Mouse (Mus musculus) kidney, postnatal 0 days (tissue): ENCODE data around the gene Dop1a. TPM values are rescaled to one million over a fixed set of nuclear protein-coding genes. Genes with fewer than 3 reads are reported as not detected.

Experiments
- ATAC-seq: fragments of 200-750 bp; cut with Nextera tagmentation; replicated peaks from 2 replicates; pipeline ENCODE4 v1.8.0; 2017; ENCODE audit warnings: low read depth, moderate number of reproducible peaks, moderate TSS enrichment, moderate library complexity; ENCODE audit not compliant: low FRiP score
- DNase-seq: peaks from one replicate; pipeline ENCODE4 v3.0.0-alpha.2; 2016; ENCODE audit warnings: low spot score
- H3K27ac ChIP-seq: fragments of 300-500 bp; sonication (generic); 2 replicates; pipeline ENCODE4 v1.5.1; 2014; ENCODE audit warnings: mild to moderate bottlenecking
- H3K27me3 ChIP-seq: fragments of 300-500 bp; sonication (generic); 2 replicates; pipeline ENCODE4 v1.6.1; 2014; ENCODE audit warnings: low read length, mixed read lengths; ENCODE audit not compliant: insufficient read depth
- H3K36me3 ChIP-seq: fragments of 300-500 bp; sonication (generic); 2 replicates; pipeline ENCODE4 v1.6.1; 2014; ENCODE audit warnings: low read length, mixed read lengths; ENCODE audit not compliant: insufficient read depth
- H3K4me1 ChIP-seq: fragments of 300-500 bp; sonication (generic); replicated peaks from 2 replicates; pipeline ENCODE4 v1.6.1; 2014; ENCODE audit warnings: antibody characterized with exemption, low read length, mixed read lengths; ENCODE audit not compliant: insufficient read depth
- H3K4me2 ChIP-seq: fragments of 300-500 bp; sonication (generic); 2 replicates; pipeline ENCODE4 v1.6.1; 2014; ENCODE audit warnings: mild to moderate bottlenecking, low read length, moderate library complexity, mixed read lengths
- H3K4me3 ChIP-seq: fragments of 300-500 bp; sonication (generic); replicated peaks from 2 replicates; pipeline ENCODE4 v1.5.1; 2014; ENCODE audit warnings: low read depth, low read length
- H3K9ac ChIP-seq: fragments of 300-500 bp; sonication (generic); 2 replicates; pipeline ENCODE4 v1.6.1; 2014; ENCODE audit warnings: low read depth, low read length
- H3K9me3 ChIP-seq: fragments of 300-500 bp; sonication (generic); replicated peaks from 2 replicates; pipeline ENCODE4 v1.6.1; 2016; ENCODE audit warnings: low read length, inconsistent platforms, mixed read lengths
- CTCF ChIP-seq: IDR thresholded peaks from 2 replicates; pipeline ENCODE4 v1.5.1; 2016; ENCODE audit warnings: antibody characterized with exemption, low read depth, mild to moderate bottlenecking, moderate library complexity
- WGBS: fragments of 180-500 bp; shearing (Covaris S2); extraction: QIAGEN DNeasy Blood & Tissue Kit; methylation state at CpG from one replicate; pipeline ENCODE4 v1.1.7; 2014; 5-methylcytosine and 5-hydroxymethylcytosine counted together
- polyA plus RNA-seq: library from polyadenylated mRNA; unstranded; fragments of >200 nt; fragmentation: Nextera tagmentation; extraction: Ambion mirVana; gene quantifications from 2 replicates; pipeline ENCODE4 v1.2.1, GENCODE M21; 2015

Gene Dop1a
- polyA plus RNA-seq, 1 experiment from 2014 or later: 7.5 TPM

DNA sequence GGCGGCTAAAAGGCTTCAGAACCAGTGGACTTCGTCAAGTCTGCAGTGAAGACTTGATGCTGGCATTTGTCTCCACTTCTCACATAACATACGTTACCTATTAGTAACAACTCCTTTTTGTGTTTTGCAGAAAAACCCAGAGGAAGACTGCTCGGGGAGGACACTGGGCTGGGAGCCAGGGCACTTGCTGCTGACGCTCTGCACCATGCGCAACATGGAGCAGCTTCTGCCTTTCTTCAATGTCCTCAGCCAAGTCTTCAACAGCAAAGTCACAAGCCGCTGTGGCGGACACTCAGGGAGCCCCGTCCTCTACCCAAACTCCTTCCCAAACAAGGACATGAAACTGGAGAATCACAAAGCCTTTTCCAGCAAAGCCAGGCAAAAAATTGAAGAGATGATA is 86.9 kb downstream of the Dop1a start:
- ATAC-seq: no peak
- H3K27ac ChIP-seq: no peak overlapping the region
- H3K27me3 ChIP-seq: no peaks in the 10 kb centered on the region
- no peaks in the 10 kb centered on the region for H3K9me3 ChIP-seq
- no peak overlapping the region for H3K4me3 ChIP-seq
- H3K4me1 ChIP-seq: no peaks in the 10 kb centered on the region
- peaks cover 25% of the 10 kb centered on the region for H3K36me3 ChIP-seq
- TF ChIP-seq CTCF: no peak
- 85% methylated on average over 9 of the region's 9 CpGs for WGBS
- H3K4me2 ChIP-seq: no peak overlapping the region
- no peak overlapping the region for H3K9ac ChIP-seq
- no peak for DNase-seq

DNA sequence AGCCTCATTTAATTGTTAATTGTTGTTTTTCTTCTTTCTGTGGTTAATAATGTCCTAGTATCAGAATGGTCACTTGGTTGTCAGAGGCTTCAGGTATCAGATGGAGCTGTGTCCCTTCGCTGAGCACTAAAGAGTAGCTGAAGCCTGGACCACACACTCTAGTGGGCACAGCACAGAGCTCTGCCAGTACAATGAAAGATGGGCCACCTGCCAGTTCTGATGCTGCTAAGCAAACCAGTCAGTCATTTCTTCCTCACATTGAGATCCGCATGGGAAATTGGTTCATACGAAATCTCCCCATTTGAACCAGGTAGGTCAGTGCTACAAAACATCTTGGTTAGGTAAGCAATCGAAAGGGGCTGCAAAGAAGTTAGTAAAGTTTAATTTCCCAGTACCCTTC is 87.7 kb downstream of the Dop1a start:
- Histone ChIP-seq H3K27ac (no peak overlapping the region), H3K9me3 (no peaks in the 10 kb centered on the region), H3K4me3 (no peak overlapping the region), H3K9ac (no peak overlapping the region), H3K4me1 (no peaks in the 10 kb centered on the region), H3K27me3 (no peaks in the 10 kb centered on the region), H3K4me2 (no peak overlapping the region), H3K36me3 (peaks cover 30% of the 10 kb centered on the region)
- ATAC-seq (no peak), DNase-seq (no peak)
- TF ChIP-seq CTCF: no peak
- WGBS: 80% methylated on average over 4 of the region's 4 CpGs

DNA sequence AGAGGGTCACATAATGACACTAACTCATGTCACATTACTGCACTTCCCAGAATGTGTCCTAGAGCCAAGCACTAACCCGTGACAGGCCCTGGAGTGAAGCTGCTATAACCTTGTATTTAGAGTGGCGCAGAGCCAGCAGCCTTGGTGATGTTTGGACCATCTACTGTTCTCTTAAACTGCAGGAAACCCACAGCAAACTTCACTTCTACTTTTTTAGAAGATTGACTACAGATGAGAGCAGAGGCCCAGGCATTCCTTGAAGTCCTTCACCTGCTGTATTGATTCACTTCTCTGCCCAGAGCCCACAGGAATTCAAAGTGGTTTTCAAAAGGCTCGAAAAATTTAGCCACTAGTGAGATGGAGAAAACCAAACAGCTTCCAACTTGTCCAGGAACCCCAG is 93.6 kb downstream of the Dop1a start:
- Histone ChIP-seq H3K4me2 (no peak overlapping the region), H3K9me3 (no peaks in the 10 kb centered on the region), H3K4me1 (no peaks in the 10 kb centered on the region), H3K36me3 (peaks cover 56% of the 10 kb centered on the region; the same call in 1 of the 2 replicates), H3K4me3 (no peak overlapping the region), H3K27ac (no peak overlapping the region), H3K9ac (no peak overlapping the region), H3K27me3 (no peaks in the 10 kb centered on the region)
- no peak for TF ChIP-seq CTCF
- WGBS: 57% methylated on average over 3 of the region's 3 CpGs
- DNase-seq (peak; percentile 22), ATAC-seq (no peak)

DNA sequence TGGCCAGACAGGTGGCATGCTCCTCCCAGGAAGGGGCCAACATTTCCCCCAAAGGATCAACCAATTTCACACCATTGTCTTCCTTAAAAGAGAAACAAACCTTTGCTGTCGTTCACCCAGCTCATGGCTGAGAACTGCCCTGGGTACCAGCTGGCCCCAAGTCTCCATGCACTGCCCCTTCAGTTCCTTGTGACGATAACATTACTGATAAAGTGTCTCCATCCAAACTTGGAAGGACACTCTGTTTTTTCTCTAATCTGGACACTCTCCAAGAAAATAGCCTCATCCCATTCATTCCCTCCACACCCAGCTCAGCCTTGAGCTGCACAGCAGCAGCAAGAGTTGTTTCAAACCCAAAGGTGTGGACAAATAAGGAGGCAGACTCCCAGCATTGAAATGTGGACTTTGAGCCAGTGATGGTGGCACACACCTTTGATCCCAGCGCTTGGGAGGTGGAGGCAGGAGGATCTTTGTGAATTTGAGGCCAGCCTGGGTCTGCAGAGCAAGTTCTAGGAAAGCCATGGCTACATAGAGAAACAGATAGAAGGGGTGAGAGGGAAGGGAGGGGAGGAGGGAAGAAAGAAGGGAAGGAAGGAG is 102.5 kb downstream of the Dop1a start:
- H3K27me3 ChIP-seq: no peaks in the 10 kb centered on the region
- no peak for TF ChIP-seq CTCF
- WGBS: 87% methylated on average over 3 of the region's 3 CpGs

DNA sequence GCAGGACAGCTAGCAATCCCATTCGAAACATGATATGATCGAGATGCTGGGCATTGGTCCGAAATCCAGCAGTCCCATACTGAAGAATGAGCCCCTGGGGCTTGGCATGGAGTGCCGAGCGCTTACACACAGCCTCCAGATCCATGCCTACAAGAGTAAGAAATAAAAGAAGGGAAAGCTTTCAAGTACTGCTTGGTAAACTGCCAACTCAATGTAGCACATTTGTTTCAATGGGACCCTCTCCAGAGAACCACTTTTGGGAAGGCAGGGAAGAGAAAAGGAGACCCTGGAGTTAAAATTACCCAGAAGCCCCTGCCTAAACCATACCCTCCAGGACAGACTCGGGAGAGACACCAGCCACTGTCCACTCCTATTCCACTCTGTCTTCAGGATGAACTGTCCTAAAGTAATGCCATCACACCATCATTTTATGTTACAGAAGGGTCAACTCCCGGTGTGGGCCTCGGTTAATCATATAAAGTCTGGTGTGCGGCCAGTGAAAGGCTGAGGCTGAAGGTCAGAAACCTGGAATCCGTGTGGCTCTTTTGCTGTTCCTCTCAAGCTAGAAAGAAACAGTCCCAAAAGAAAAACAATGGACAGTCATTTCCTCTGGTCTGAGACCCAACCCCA is 103.4 kb downstream of the Dop1a start:
- Histone ChIP-seq H3K4me1 (no peaks in the 10 kb centered on the region), H3K9me3 (no peaks in the 10 kb centered on the region), H3K36me3 (0 out of 2 replicates have a peak, but pooled peaks cover 7% of the 10 kb centered on the region), H3K4me3 (peak overlapping the region; percentile 78; the same call in 1 of the 2 replicates), H3K27ac (no peak overlapping the region), H3K27me3 (no peaks in the 10 kb centered on the region), H3K4me2 (peak overlapping the region; percentile 75), H3K9ac (no peak overlapping the region)
- DNase-seq (peak; percentile 16), ATAC-seq (no peak)
- no peak for TF ChIP-seq CTCF
- WGBS: 64% methylated on average over 10 of the region's 10 CpGs

More for the DNA sequence above, 102.5 kb downstream of the Dop1a start:
- no peaks in the 10 kb centered on the region for H3K4me1 ChIP-seq
- H3K9ac ChIP-seq: no peak overlapping the region
- H3K27ac ChIP-seq: no peak overlapping the region
- H3K4me3 ChIP-seq: no peak overlapping the region
- H3K36me3 ChIP-seq: 0 out of 2 replicates have a peak, but pooled peaks cover 14% of the 10 kb centered on the region
- ATAC-seq: no peak
- H3K9me3 ChIP-seq: no peaks in the 10 kb centered on the region
- no peak for DNase-seq
- H3K4me2 ChIP-seq: no peak overlapping the region

DNA sequence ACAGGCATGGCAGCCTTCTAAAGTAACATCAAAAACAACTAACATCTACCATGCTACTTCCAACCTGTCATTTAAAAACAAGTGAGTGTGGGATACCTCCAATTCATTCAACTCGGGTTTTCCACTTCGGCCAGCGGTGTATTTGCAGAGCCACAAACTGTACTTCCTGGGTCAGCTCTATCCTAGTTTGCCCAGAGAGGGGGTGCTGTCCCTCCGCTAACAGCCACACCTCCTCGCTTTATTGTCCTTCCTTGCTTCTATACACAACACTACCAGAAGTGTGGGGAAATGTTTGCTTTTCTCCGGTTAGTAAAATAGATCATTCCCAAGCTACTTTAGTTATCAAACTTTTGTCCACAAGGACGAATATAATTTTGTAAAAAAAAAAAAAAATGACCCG is 104.0 kb downstream of the Dop1a start:
- no peak overlapping the region for H3K9ac ChIP-seq

More for the DNA sequence above, 104.0 kb downstream of the Dop1a start:
- Histone ChIP-seq H3K36me3 (0 out of 2 replicates have a peak, but pooled peaks cover 5% of the 10 kb centered on the region), H3K27ac (no peak overlapping the region), H3K9me3 (no peaks in the 10 kb centered on the region), H3K4me1 (no peaks in the 10 kb centered on the region), H3K27me3 (no peaks in the 10 kb centered on the region), H3K4me2 (peak overlapping the region; percentile 75), H3K4me3 (peak overlapping the region; percentile 78)
- DNase-seq (peak; percentile 40), ATAC-seq (no peak)
- WGBS: 7% methylated on average over 8 of the region's 8 CpGs
- TF ChIP-seq CTCF: peak; percentile 17; the same call in 1 of the 2 replicates
